8 mouse cellular contexts compared by ENCODE assay signal in the genomic region with DNA sequence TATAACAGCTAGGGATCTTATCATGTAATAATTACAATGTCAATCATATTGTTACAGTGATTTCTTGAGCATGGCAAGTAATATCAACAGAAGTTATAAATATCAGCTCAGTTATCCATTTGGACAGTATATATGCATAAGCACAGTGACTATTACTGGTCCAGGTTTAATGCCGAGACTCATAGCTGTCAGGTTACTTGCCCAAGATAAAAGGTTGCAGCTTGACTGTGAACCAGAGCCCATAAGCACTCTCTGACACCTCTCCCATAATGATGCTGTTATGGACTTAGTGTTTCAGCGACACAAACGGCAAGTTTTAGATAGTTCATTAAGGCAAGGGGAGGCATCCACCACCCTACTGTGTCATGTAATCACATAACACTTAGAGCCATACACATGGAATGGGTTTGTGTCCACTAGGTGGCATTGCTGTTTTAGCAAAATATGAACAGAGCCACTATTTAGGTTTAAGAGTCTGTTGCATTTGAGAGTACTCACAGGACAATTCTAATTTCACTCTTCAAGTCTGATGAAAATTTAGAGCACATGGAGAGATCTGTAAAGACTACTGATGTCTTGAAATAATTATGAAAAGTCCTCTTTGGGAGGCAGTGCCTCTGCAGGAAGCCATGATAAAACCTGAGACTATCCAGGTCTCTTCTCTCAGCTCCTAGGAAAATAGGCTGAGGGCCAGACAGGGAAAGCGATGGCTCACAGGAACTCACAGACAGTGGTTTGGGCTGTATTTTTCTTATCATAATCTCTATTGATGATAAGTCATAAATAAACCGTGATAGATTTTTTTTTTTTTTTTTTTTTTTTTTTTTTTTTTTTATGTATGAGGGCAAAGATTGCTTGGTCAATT.
A peak's percentile ranks its signal among the peaks of the same experiment; 100 is the strongest.
DNase-seq lines count a peak whose midpoint lies in the region; ATAC-seq and TF ChIP-seq lines count a peak whose summit lies in the region.

No protein-coding gene starts in this region.

- DNase-seq in heart, adult 9 months (ENCODE audit: low spot score in 2 of 2), result no peak
- DNase-seq in G1E (ENCODE audit: low spot score), result no peak
- DNase-seq in embryonic facial prominence, embryonic 11.5 days (ENCODE audit: low spot score), result peak; percentile 74
- peak; percentile 32 for DNase-seq in kidney, postnatal 14 days
- DNase-seq in midbrain, embryonic 10.5 days (ENCODE audit: low spot score), result peak; percentile 15
- no peak for DNase-seq in gastrocnemius, postnatal 10 days

- no peak overlapping the region for H3K4me2 ChIP-seq in heart, embryonic 16.5 days (ENCODE audit: low read depth, low read length)
- H3K4me2 ChIP-seq in embryonic facial prominence, embryonic 11.5 days (ENCODE audit: low read depth, low read length), result no peak overlapping the region

- no peaks in the 10 kb centered on the region for H3K4me1 ChIP-seq in heart, embryonic 16.5 days (ENCODE audit: control insufficient read depth, insufficient read depth, low read length)
- no peaks in the 10 kb centered on the region for H3K4me1 ChIP-seq in G1E (ENCODE audit: insufficient read depth, low read depth, low read length)
- H3K4me1 ChIP-seq in embryonic facial prominence, embryonic 11.5 days (ENCODE audit: control insufficient read depth, insufficient read depth, low read length), result no peaks in the 10 kb centered on the region
- H3K4me1 ChIP-seq in midbrain, embryonic 10.5 days, result no peaks in the 10 kb centered on the region

- TF ChIP-seq CTCF in G1E (IDR thresholded peaks at IDR 0.05; ENCODE audit: low read depth, low read length), result peak; percentile 3; the same call in 1 of the 2 replicates

- 0 out of 2 replicates have a peak, but pooled peaks have one; percentile 45 for ATAC-seq in heart, embryonic 16.5 days (replicated peaks; ENCODE audit: extremely low read depth, insufficient read depth, low FRiP score)
- ATAC-seq in G1E (ENCODE audit: extremely low read depth, insufficient number of reproducible peaks, low FRiP score, poor library complexity, severe bottlenecking), result no peak
- peak; percentile 75; the same call in 1 of the 2 replicates for ATAC-seq in embryonic facial prominence, embryonic 11.5 days (replicated peaks; ENCODE audit: insufficient number of reproducible peaks, low FRiP score, low TSS enrichment, low read depth)
- ATAC-seq in erythroblast, adult 5-6 weeks (replicated peaks; ENCODE audit: low FRiP score, poor library complexity, severe bottlenecking), result no peak

- H3K9me3 ChIP-seq in heart, embryonic 16.5 days (replicated peaks; ENCODE audit: control insufficient read depth, low read length), result no peaks in the 10 kb centered on the region
- no peaks in the 10 kb centered on the region for H3K9me3 ChIP-seq in G1E (replicated peaks)
- no peaks in the 10 kb centered on the region for H3K9me3 ChIP-seq in embryonic facial prominence, embryonic 11.5 days (replicated peaks; ENCODE audit: control insufficient read depth, low read length)
- H3K9me3 ChIP-seq in midbrain, embryonic 10.5 days (replicated peaks), result no peaks in the 10 kb centered on the region

- no peak overlapping the region for H3K27ac ChIP-seq in heart, embryonic 16.5 days (ENCODE audit: low read length)
- H3K27ac ChIP-seq in embryonic facial prominence, embryonic 11.5 days (replicated peaks; ENCODE audit: low read depth, low read length), result no peak overlapping the region
- H3K27ac ChIP-seq in midbrain, embryonic 10.5 days (replicated peaks), result no peak overlapping the region

- H3K36me3 ChIP-seq in heart, embryonic 16.5 days (ENCODE audit: control insufficient read depth, insufficient read depth), result no peaks in the 10 kb centered on the region
- no peaks in the 10 kb centered on the region for H3K36me3 ChIP-seq in G1E (replicated peaks)
- no peaks in the 10 kb centered on the region for H3K36me3 ChIP-seq in embryonic facial prominence, embryonic 11.5 days (replicated peaks; ENCODE audit: control insufficient read depth, insufficient read depth, low read depth, low read length)
- no peaks in the 10 kb centered on the region for H3K36me3 ChIP-seq in midbrain, embryonic 10.5 days

- no peak overlapping the region for H3K4me3 ChIP-seq in heart, embryonic 16.5 days (ENCODE audit: low read length)
- H3K4me3 ChIP-seq in G1E (ENCODE audit: low read depth, low read length), result no peak overlapping the region
- no peak overlapping the region for H3K4me3 ChIP-seq in embryonic facial prominence, embryonic 11.5 days (ENCODE audit: low read depth, low read length)
- no peak overlapping the region for H3K4me3 ChIP-seq in midbrain, embryonic 10.5 days

- H3K9ac ChIP-seq in heart, embryonic 16.5 days (ENCODE audit: low read length), result no peak overlapping the region
- no peak overlapping the region for H3K9ac ChIP-seq in embryonic facial prominence, embryonic 11.5 days (replicated peaks; ENCODE audit: low read length)

- WGBS in heart, embryonic 16.5 days, result 43% methylated on average over 5 of the region's 5 CpGs
- 61% methylated on average over 5 of the region's 5 CpGs for WGBS in embryonic facial prominence, embryonic 11.5 days
- 71% methylated on average over 5 of the region's 5 CpGs for WGBS in midbrain, embryonic 10.5 days

- H3K27me3 ChIP-seq in heart, embryonic 16.5 days (ENCODE audit: control insufficient read depth, insufficient read depth, low read length), result no peaks in the 10 kb centered on the region
- peaks cover 3% of the 10 kb centered on the region; the same call in 1 of the 2 replicates for H3K27me3 ChIP-seq in G1E (ENCODE audit: insufficient read depth, low read length)
- no peaks in the 10 kb centered on the region for H3K27me3 ChIP-seq in embryonic facial prominence, embryonic 11.5 days (ENCODE audit: control insufficient read depth, insufficient read depth, low read length)
- no peaks in the 10 kb centered on the region for H3K27me3 ChIP-seq in midbrain, embryonic 10.5 days (ENCODE audit: low read depth, poor library complexity, severe bottlenecking)

Comparison
In these comparisons a context has a peak if more than half of its experiments do, and no peak if none do; other contexts are left out.
1. ATAC-seq: peak in heart, embryonic 16.5 days (single experiment) and embryonic facial prominence, embryonic 11.5 days (single experiment); none in G1E (single experiment) and erythroblast, adult 5-6 weeks (single experiment).
2. DNase-seq: peak in embryonic facial prominence, embryonic 11.5 days (single experiment), kidney, postnatal 14 days (single experiment) and midbrain, embryonic 10.5 days (single experiment); none in heart, adult 9 months (0 of 2), G1E (single experiment) and gastrocnemius, postnatal 10 days (single experiment).